Mouse (Mus musculus): Measurements from ENCODE around the gene 2310034G01Rik. TPM values are rescaled to one million over a fixed set of nuclear protein-coding genes. Genes with fewer than 3 reads are reported as not detected.

Gene 2310034G01Rik
- polyA plus RNA-seq, 1 experiment = 2.1 TPM

- no peak for DNase-seq (ENCODE audit: extremely low spot score in 1 of 2, low spot score in 1 of 2)
Measured at GRCm38 (mm10) chr19:46358381-46358780, 8.3 kb upstream of the 2310034G01Rik start.

- no peak for DNase-seq (ENCODE audit: extremely low spot score in 1 of 2, low spot score in 1 of 2)
Measured at GRCm38 (mm10) chr19:46357344-46358280, 7.5 kb upstream of the 2310034G01Rik start.

- peak; percentile 87 to 93 for DNase-seq (ENCODE audit: extremely low spot score in 1 of 2, low spot score in 1 of 2)
Measured at GRCm38 (mm10) chr19:46356701-46357138, 6.6 kb upstream of the 2310034G01Rik start.

GRCm38 (mm10) chr19:46349550-46349949, 552 bp downstream of the 2310034G01Rik start:
- no peak for DNase-seq (ENCODE audit: extremely low spot score in 1 of 2, low spot score in 1 of 2)

GRCm38 (mm10) chr19:46348761-46349458, 1.2 kb downstream of the 2310034G01Rik start:
- peak; percentile 86 to 92 for DNase-seq (ENCODE audit: extremely low spot score in 1 of 2, low spot score in 1 of 2)

- peak in 1 of 2 experiments; percentile 38 for DNase-seq (ENCODE audit: extremely low spot score in 1 of 2, low spot score in 1 of 2)
Measured at GRCm38 (mm10) chr19:46347936-46348668, 2.0 kb downstream of the 2310034G01Rik start.

- no peak for DNase-seq (ENCODE audit: extremely low spot score in 1 of 2, low spot score in 1 of 2)
Measured at GRCm38 (mm10) chr19:46347146-46347545, 3.0 kb downstream of the 2310034G01Rik start.

GRCm38 (mm10) chr19:46344710-46345419, 5.2 kb downstream of the 2310034G01Rik start:
- DNase-seq (ENCODE audit: extremely low spot score in 1 of 2, low spot score in 1 of 2) = no peak

GRCm38 (mm10) chr19:46339287-46339971, 10.7 kb downstream of the 2310034G01Rik start:
- no peak for DNase-seq (ENCODE audit: extremely low spot score in 1 of 2, low spot score in 1 of 2)

- no peak for DNase-seq (ENCODE audit: extremely low spot score in 1 of 2, low spot score in 1 of 2)
Measured at GRCm38 (mm10) chr19:46338942-46339286, 11.2 kb downstream of the 2310034G01Rik start.

GRCm38 (mm10) chr19:46338331-46338936, 11.7 kb downstream of the 2310034G01Rik start, which contains the start of gene Cuedc2:
Cuedc2 (minus strand) TSS chr19:46338702.
- DNase-seq (ENCODE audit: extremely low spot score in 1 of 2, low spot score in 1 of 2) = peak; percentile 96 to 100

GRCm38 (mm10) chr19:46337719-46338330, 12.3 kb downstream of the 2310034G01Rik start:
- no peak for DNase-seq (ENCODE audit: extremely low spot score in 1 of 2, low spot score in 1 of 2)

GRCm38 (mm10) chr19:46333906-46334305, 16.2 kb downstream of the 2310034G01Rik start:
- DNase-seq (ENCODE audit: extremely low spot score in 1 of 2, low spot score in 1 of 2) = no peak

- DNase-seq (ENCODE audit: extremely low spot score in 1 of 2, low spot score in 1 of 2) = no peak
Measured at GRCm38 (mm10) chr19:46332721-46333339, 17.3 kb downstream of the 2310034G01Rik start.

GRCm38 (mm10) chr19:46331936-46332335, 18.2 kb downstream of the 2310034G01Rik start:
- no peak for DNase-seq (ENCODE audit: extremely low spot score in 1 of 2, low spot score in 1 of 2)

GRCm38 (mm10) chr19:46331326-46331725, 18.8 kb downstream of the 2310034G01Rik start:
- DNase-seq (ENCODE audit: extremely low spot score in 1 of 2, low spot score in 1 of 2) = no peak

- DNase-seq (ENCODE audit: extremely low spot score in 1 of 2, low spot score in 1 of 2) = no peak
Measured at GRCm38 (mm10) chr19:46330696-46331095, 19.4 kb downstream of the 2310034G01Rik start.

- DNase-seq (ENCODE audit: extremely low spot score in 1 of 2, low spot score in 1 of 2) = peak in 1 of 2 experiments; percentile 86
Measured at GRCm38 (mm10) chr19:46329951-46330350, 20.2 kb downstream of the 2310034G01Rik start.
